In the genomic region with DNA sequence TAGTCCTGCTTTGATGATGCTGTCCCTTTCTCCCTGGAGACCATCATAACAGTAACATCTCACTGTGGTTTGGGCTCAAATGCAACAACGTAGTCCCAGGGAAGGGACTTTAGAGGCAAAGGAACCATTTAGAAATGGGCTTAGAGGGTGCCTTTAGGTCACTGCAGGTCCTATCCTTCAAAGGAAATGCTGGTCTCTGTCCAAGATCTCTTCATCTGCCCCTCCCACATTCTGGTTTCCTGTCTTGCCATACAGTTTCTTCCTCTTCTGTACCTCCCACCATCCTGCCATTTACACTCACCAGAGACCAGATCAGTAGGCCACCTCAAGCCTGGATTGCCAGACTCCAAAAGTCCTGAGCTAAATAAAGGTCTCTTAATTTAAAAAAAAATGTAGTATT, we compare ENCODE assay signal across 20 mouse cellular contexts.
"Had no signal": no experiment of that assay in that cellular context is flagged by ENCODE, and none has a peak within 500 bp of the region (broad histone marks: within the 10 kb centered on the region; RNA-seq: fewer than 3 reads in every experiment).

No protein-coding gene starts in this region.

- H3K4me3 ChIP-seq: liver, embryonic 15.5 days; lung, embryonic 15.5 days; midbrain, embryonic 10.5 days; midbrain, embryonic 12.5 days; myocyte; neural tube, embryonic 13.5 days; neural tube, embryonic 15.5 days had no signal

- H3K36me3 ChIP-seq: liver, embryonic 15.5 days; lung, embryonic 15.5 days; midbrain, embryonic 10.5 days; midbrain, embryonic 12.5 days; neural tube, embryonic 13.5 days; neural tube, embryonic 15.5 days had no signal

- H3K4me1 ChIP-seq: liver, embryonic 15.5 days; midbrain, embryonic 10.5 days; midbrain, embryonic 12.5 days; neural tube, embryonic 13.5 days had no signal

- ATAC-seq: liver, postnatal 0 days; lung, postnatal 0 days; midbrain, embryonic 16.5 days had no signal

- H3K27ac ChIP-seq: liver, embryonic 15.5 days; lung, embryonic 15.5 days; midbrain, embryonic 10.5 days; midbrain, embryonic 12.5 days; neural tube, embryonic 13.5 days; neural tube, embryonic 15.5 days had no signal

- DNase-seq: liver, postnatal 0 days; lung, adult 2 months; lung, postnatal 4 days; midbrain, embryonic 14.5 days; retina, postnatal 1 day; right cerebral cortex, adult 18-20 months; right cerebral cortex, postnatal 4 days; spleen, adult 18-20 months; thymus, adult 18-20 months; thymus, postnatal 14 days; thymus, postnatal 36 days had no signal

- H3K27me3 ChIP-seq: liver, embryonic 15.5 days; lung, embryonic 15.5 days; midbrain, embryonic 12.5 days; neural tube, embryonic 13.5 days; neural tube, embryonic 15.5 days had no signal

- H3K9ac ChIP-seq: liver, embryonic 15.5 days; liver, postnatal 0 days; lung, embryonic 15.5 days; midbrain, embryonic 12.5 days; neural tube, embryonic 13.5 days; neural tube, embryonic 15.5 days had no signal

- H3K9me3 ChIP-seq: liver, embryonic 15.5 days; lung, embryonic 15.5 days; midbrain, embryonic 10.5 days; midbrain, embryonic 12.5 days; neural tube, embryonic 13.5 days; neural tube, embryonic 15.5 days had no signal

- H3K4me2 ChIP-seq: liver, embryonic 15.5 days; lung, embryonic 15.5 days; midbrain, embryonic 12.5 days; neural tube, embryonic 13.5 days; neural tube, embryonic 15.5 days had no signal
